Mouse (Mus musculus) adrenal gland, postnatal 10 days (tissue): Measurements from ENCODE around the gene Itga4. TPM values are rescaled to one million over a fixed set of nuclear protein-coding genes. Genes with fewer than 3 reads are reported as not detected.

ENCODE experiments used
- total RNA-seq, 2 experiments: library from RNA; stranded (reverse); gene quantifications; 2 replicates each; pipeline ENCODE4 v1.2.3; 2021

Itga4 gene
- total RNA-seq, 2 experiments from 2014 or later, result 5.3 to 8.5 TPM

Other genes with a start within 250 kb of the Itga4 start
- under 1 TPM in 1 of 2 experiments, not detected in 1; 0.12 TPM for gene Neurod1, start 201.3 kb downstream of the Itga4 start, total RNA-seq
- 1 to 10 TPM; 6.1 to 6.2 TPM for gene Cerkl, start 201.4 kb downstream of the Itga4 start, total RNA-seq